Mouse (Mus musculus): Measurements from ENCODE around the gene Zfp106. TPM values are rescaled to one million over a fixed set of nuclear protein-coding genes. Genes with fewer than 3 reads are reported as not detected.
A peak's percentile ranks its signal among the peaks of the same experiment; 100 is the strongest.

Zfp106 gene
- total RNA-seq, 2 experiments from 2014 or later = 423 to 433 TPM

GRCm38 (mm10) chr2:120562859-120563234 is 796 bp downstream of the Zfp106 start:
- intact Hi-C loops (cut with DNase I) = no loop called here
- no peak for DNase-seq (ENCODE audit: low spot score)

- no peak for DNase-seq (ENCODE audit: low spot score)
- intact Hi-C loops (cut with DNase I) = no loop called here
These were observed 2.1 kb downstream of the Zfp106 start for GRCm38 (mm10) chr2:120561524-120561923.

GRCm38 (mm10) chr2:120558813-120559212 is 4.8 kb downstream of the Zfp106 start:
- intact Hi-C loops (cut with DNase I) = no loop called here
- no peak for DNase-seq (ENCODE audit: low spot score)

- DNase-seq (ENCODE audit: low spot score) = no peak
- intact Hi-C loops (cut with DNase I) = no loop called here
These were observed 6.8 kb downstream of the Zfp106 start for GRCm38 (mm10) chr2:120556868-120557267.

GRCm38 (mm10) chr2:120544732-120545131 is 18.9 kb downstream of the Zfp106 start:
- intact Hi-C loops (cut with DNase I) = no loop called here
- no peak for DNase-seq (ENCODE audit: low spot score)

- intact Hi-C loops (cut with DNase I) = loop anchor here (5.0 kb wide), 1 partner anchor 38 kb away; no protein-coding TSS in a partner anchor
- DNase-seq (ENCODE audit: low spot score) = peak; percentile 72
These were observed 23.9 kb downstream of the Zfp106 start for GRCm38 (mm10) chr2:120539778-120540208.

GRCm38 (mm10) chr2:120539333-120539732 is 24.3 kb downstream of the Zfp106 start:
- intact Hi-C loops (cut with DNase I) = loop anchor here (5.0 kb wide), 1 partner anchor 38 kb away; no protein-coding TSS in a partner anchor
- DNase-seq (ENCODE audit: low spot score) = no peak

GRCm38 (mm10) chr2:120531223-120531622 is 32.4 kb downstream of the Zfp106 start:
- DNase-seq (ENCODE audit: low spot score) = no peak
- intact Hi-C loops (cut with DNase I) = loop anchor here (2.0 to 5.0 kb wide), 2 partner anchors 78 to 141 kb away; partner anchors contain the start of genes Haus2 and Lrrc57

- intact Hi-C loops (cut with DNase I) = no loop called here
- no peak for DNase-seq (ENCODE audit: low spot score)
These were observed 34.1 kb downstream of the Zfp106 start for GRCm38 (mm10) chr2:120529531-120529930.

- DNase-seq (ENCODE audit: low spot score) = no peak
- intact Hi-C loops (cut with DNase I) = no loop called here
These were observed 36.9 kb downstream of the Zfp106 start for GRCm38 (mm10) chr2:120526771-120527170.

GRCm38 (mm10) chr2:120518547-120519210 is 45.0 kb downstream of the Zfp106 start:
- intact Hi-C loops (cut with DNase I) = no loop called here

GRCm38 (mm10) chr2:120514181-120514580 is 49.5 kb downstream of the Zfp106 start:
- intact Hi-C loops (cut with DNase I) = no loop called here
- no peak for DNase-seq (ENCODE audit: low spot score)

More at GRCm38 (mm10) chr2:120518547-120519210, 45.0 kb downstream of the Zfp106 start:
- no peak for DNase-seq (ENCODE audit: low spot score)

GRCm38 (mm10) chr2:120503992-120504391 is 59.7 kb downstream of the Zfp106 start:
- DNase-seq (ENCODE audit: low spot score) = no peak
- intact Hi-C loops (cut with DNase I) = no loop called here

GRCm38 (mm10) chr2:120503094-120503493 is 60.5 kb downstream of the Zfp106 start:
- intact Hi-C loops (cut with DNase I) = no loop called here
- DNase-seq (ENCODE audit: low spot score) = no peak

GRCm38 (mm10) chr2:120502605-120502990 is 61.0 kb downstream of the Zfp106 start:
- no peak for DNase-seq (ENCODE audit: low spot score)
- intact Hi-C loops (cut with DNase I) = no loop called here

GRCm38 (mm10) chr2:120501931-120502604 is 61.6 kb downstream of the Zfp106 start:
- no peak for DNase-seq (ENCODE audit: low spot score)
- intact Hi-C loops (cut with DNase I) = no loop called here

GRCm38 (mm10) chr2:120501136-120501918 is 62.3 kb downstream of the Zfp106 start:
- intact Hi-C loops (cut with DNase I) = no loop called here
- DNase-seq (ENCODE audit: low spot score) = no peak

- intact Hi-C loops (cut with DNase I) = no loop called here
- no peak for DNase-seq (ENCODE audit: low spot score)
These were observed 63.6 kb downstream of the Zfp106 start for GRCm38 (mm10) chr2:120499971-120500471.

GRCm38 (mm10) chr2:120496511-120496910 is 67.1 kb downstream of the Zfp106 start:
- intact Hi-C loops (cut with DNase I) = no loop called here
- DNase-seq (ENCODE audit: low spot score) = no peak

- DNase-seq (ENCODE audit: low spot score) = no peak
- intact Hi-C loops (cut with DNase I) = no loop called here
These were observed 70.4 kb downstream of the Zfp106 start for GRCm38 (mm10) chr2:120493254-120493653.

Measured in heart, postnatal 25 days (tissue).